Mouse (Mus musculus) duodenum, adult 2 months (tissue): Measurements from ENCODE around the gene Spata16. TPM values are rescaled to one million over a fixed set of nuclear protein-coding genes. Genes with fewer than 3 reads are reported as not detected.

Source experiments
- polyA plus RNA-seq: library from polyadenylated mRNA; depleted of rRNA; stranded (reverse); fragments of >200 nt; gene quantifications from 2 replicates; pipeline ENCODE4 v1.2.3, GENCODE M21; 2012; ENCODE audit warnings: low replicate concordance; rRNA removed

Spata16 gene
- polyA plus RNA-seq, result not detected in 2 replicates

DNA sequence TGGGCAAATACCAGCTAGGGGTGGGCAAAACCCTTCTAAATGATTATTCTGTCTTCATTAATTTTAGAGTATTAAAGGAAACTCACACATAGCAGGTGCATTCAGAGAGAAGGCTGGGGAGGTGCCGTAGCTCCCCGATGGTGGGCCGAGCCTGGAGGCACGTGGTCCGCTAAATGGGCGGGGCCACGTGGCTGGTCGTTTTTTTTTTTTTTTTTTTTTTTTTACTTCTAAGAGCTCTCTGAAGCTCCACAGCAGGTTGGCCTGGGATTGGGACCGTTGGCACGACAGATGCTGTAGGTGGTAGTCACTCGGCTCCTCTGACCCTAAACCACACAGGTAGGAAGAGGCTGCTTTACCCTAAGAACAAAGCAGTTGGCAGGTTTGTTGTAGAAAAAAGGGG lies at the start of gene Spata16:
Gene Spata16 (plus strand): TSS at position 219 of the 400 bp plus-strand sequence.

